Mouse (Mus musculus) gastrocnemius, adult 18-20 months (tissue): ENCODE results near the gene Sema7a. TPM values are rescaled to one million over a fixed set of nuclear protein-coding genes. Genes with fewer than 3 reads are reported as not detected.

ENCODE experiments used
- DNase-seq: peaks from one replicate; pipeline ENCODE4 v3.0.0; 2021; ENCODE audit warnings: low spot score
- total RNA-seq, 2 experiments: library from RNA; stranded (reverse); gene quantifications; 2 replicates each; pipeline ENCODE4 v1.2.3; 2021

Sema7a gene
- total RNA-seq, 2 experiments from 2014 or later = 10.6 to 13.0 TPM

GRCm38 (mm10) chr9:57959886-57960866, 20.3 kb downstream of the Sema7a start:
- no peak for DNase-seq

- no peak for DNase-seq
Measured at GRCm38 (mm10) chr9:57961226-57961625, 21.3 kb downstream of the Sema7a start.

- no peak for DNase-seq
Measured at GRCm38 (mm10) chr9:57961863-57962778, 22.2 kb downstream of the Sema7a start.

- no peak for DNase-seq
Measured at GRCm38 (mm10) chr9:57963249-57963997, 23.5 kb downstream of the Sema7a start.

- no peak for DNase-seq
Measured at GRCm38 (mm10) chr9:57963998-57964395, 24.1 kb downstream of the Sema7a start.

- DNase-seq = no peak
Measured at GRCm38 (mm10) chr9:57964528-57965250, 24.8 kb downstream of the Sema7a start.

- no peak for DNase-seq
Measured at GRCm38 (mm10) chr9:57965281-57966185, 25.6 kb downstream of the Sema7a start.

- peak; percentile 72 for DNase-seq
Measured at GRCm38 (mm10) chr9:57967237-57967960, 27.5 kb downstream of the Sema7a start.

GRCm38 (mm10) chr9:57968166-57968771, 28.4 kb downstream of the Sema7a start:
- no peak for DNase-seq

- no peak for DNase-seq
Measured at GRCm38 (mm10) chr9:57968783-57969542, 29.1 kb downstream of the Sema7a start.

GRCm38 (mm10) chr9:57969736-57970495, 30.0 kb downstream of the Sema7a start:
- no peak for DNase-seq

- DNase-seq = no peak
Measured at GRCm38 (mm10) chr9:57971413-57971812, 31.5 kb downstream of the Sema7a start.

- DNase-seq = no peak
Measured at GRCm38 (mm10) chr9:57972141-57972591, 32.3 kb downstream of the Sema7a start.

- no peak for DNase-seq
Measured at GRCm38 (mm10) chr9:57972776-57973439, 33.0 kb downstream of the Sema7a start.

GRCm38 (mm10) chr9:57973440-57974066, 33.6 kb downstream of the Sema7a start:
- DNase-seq = no peak

- DNase-seq = no peak
Measured at GRCm38 (mm10) chr9:57974221-57974620, 34.3 kb downstream of the Sema7a start.
